Mouse (Mus musculus) erythroblast, embryonic 14.5 days (primary cell): ENCODE data around the gene Map7. TPM values are rescaled to one million over a fixed set of nuclear protein-coding genes. Genes with fewer than 3 reads are reported as not detected.

Source experiments
- H3K27me3 ChIP-seq: 2 replicates; pipeline ENCODE4 v1.6.1; 2012; ENCODE audit warnings: inconsistent platforms; ENCODE audit not compliant: control insufficient read depth
- H3K36me3 ChIP-seq: 2 replicates; pipeline ENCODE4 v1.6.1; 2012; ENCODE audit warnings: mild to moderate bottlenecking, inconsistent platforms; ENCODE audit not compliant: control insufficient read depth
- H3K4me1 ChIP-seq: 2 replicates; pipeline ENCODE4 v1.6.1; 2012; ENCODE audit warnings: inconsistent platforms; ENCODE audit not compliant: control insufficient read depth
- H3K4me3 ChIP-seq: replicated peaks from 2 replicates; pipeline ENCODE3; 2012; ENCODE audit warnings: moderate library complexity, mild to moderate bottlenecking, inconsistent platforms
- H3K9me3 ChIP-seq: 2 replicates; pipeline ENCODE4 v1.6.1; 2012; ENCODE audit warnings: low read length, inconsistent platforms, mixed read lengths; ENCODE audit not compliant: control insufficient read depth
- GATA1 ChIP-seq: IDR thresholded peaks from 2 replicates; pipeline ENCODE4 v1.6.1; 2012; ENCODE audit warnings: low read length, inconsistent platforms, mixed read lengths
- TAL1 ChIP-seq: IDR thresholded peaks from 3 replicates; pipeline ENCODE4 v1.6.1; 2012; ENCODE audit warnings: low read length, inconsistent platforms, mixed read lengths
- polyA plus RNA-seq: library from polyadenylated mRNA; stranded (reverse); fragments of >175 nt; gene quantifications from 2 replicates; pipeline ENCODE4 v1.2.3, GENCODE M21; 2012

Gene Map7
- polyA plus RNA-seq, 1 experiment = 0.11 TPM

DNA sequence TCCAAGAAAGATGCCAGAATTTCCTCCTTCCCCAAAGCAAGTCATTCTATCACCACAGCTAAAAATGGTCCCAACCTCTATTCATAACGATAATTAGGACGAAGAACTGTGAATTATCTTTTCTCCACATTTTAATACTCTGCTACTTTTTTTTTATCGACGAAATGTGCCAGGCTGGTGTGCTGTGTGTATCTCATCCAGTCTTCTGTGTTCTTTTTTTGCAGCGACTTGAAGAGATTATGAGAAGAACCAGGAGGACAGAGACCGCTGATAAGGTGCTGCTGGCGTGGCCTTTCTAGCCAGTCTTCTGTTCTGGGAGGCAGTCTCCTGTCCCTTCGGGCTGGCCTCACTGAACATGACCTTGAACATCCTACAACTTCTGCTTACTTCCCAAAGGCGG lies 125.8 kb downstream of the Map7 start:
- peaks cover 29% of the 10 kb centered on the region for H3K4me1 ChIP-seq
- TF ChIP-seq TAL1 = no peak
- no peak for TF ChIP-seq GATA1
- H3K4me3 ChIP-seq = no peak overlapping the region
- H3K36me3 ChIP-seq = peaks cover 11% of the 10 kb centered on the region
- peaks cover 4% of the 10 kb centered on the region; the same call in 1 of the 2 replicates for H3K9me3 ChIP-seq
- no peaks in the 10 kb centered on the region for H3K27me3 ChIP-seq

DNA sequence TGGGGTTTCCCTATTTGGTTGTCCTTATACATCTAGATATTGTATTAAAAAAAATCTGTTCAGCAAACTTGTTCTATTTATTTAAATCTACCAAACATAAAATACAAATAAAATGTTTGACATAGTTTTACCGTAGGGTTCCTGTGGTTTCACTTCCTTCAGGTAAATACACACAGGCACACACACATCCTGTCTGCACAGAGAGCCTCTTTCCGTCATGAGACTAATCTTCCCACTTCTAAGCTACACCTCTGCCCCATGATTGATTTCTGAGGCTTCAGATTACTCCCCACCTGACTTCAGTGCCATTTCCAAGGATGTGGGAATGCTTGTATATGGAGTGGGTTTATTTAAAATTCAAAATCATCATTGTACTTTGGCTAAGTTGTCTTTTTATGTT lies 133.2 kb downstream of the Map7 start:
- Histone ChIP-seq H3K9me3 (no peaks in the 10 kb centered on the region), H3K4me3 (no peak overlapping the region), H3K27me3 (no peaks in the 10 kb centered on the region), H3K36me3 (no peaks in the 10 kb centered on the region; the same call in 1 of the 2 replicates), H3K4me1 (no peaks in the 10 kb centered on the region)
- TF ChIP-seq GATA1 (no peak), TAL1 (no peak)

DNA sequence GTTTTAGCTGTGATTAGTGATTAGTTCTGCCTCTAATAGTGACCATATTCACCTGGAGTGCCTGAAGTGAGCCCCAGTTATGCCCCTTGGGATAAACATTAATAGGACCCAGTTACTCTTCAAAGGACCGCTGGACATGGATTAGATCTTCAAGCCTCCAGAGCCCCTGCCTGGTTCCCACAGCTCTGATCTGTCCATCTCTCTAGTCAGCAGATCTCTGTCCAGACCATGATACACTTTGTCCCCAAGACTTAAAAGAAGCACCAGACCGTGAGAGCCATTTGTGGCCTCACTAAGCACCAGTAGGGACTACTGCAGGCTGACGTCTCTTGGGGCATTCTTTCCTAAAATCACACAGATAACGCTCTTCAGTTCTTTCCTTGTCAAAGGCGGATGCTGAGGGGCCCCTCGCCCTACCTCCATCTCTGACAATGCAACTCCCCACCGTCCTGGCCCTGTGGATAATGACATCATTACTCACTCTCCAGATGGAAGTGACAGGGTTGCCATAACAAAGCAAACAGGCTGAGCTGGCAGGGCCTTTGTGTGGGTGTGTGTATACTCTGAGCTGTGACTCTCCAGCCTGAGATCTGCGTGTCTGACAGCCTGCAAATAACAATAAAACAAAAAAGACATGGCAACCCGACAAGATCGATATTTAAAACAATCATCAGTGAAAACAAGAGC lies 137.2 kb downstream of the Map7 start:
- no peaks in the 10 kb centered on the region for H3K27me3 ChIP-seq
- TF ChIP-seq TAL1 (no peak), GATA1 (no peak)
- H3K4me3 ChIP-seq = no peak overlapping the region
- no peaks in the 10 kb centered on the region for H3K9me3 ChIP-seq
- H3K4me1 ChIP-seq = peaks cover under 1% of the 10 kb centered on the region
- no peaks in the 10 kb centered on the region for H3K36me3 ChIP-seq

DNA sequence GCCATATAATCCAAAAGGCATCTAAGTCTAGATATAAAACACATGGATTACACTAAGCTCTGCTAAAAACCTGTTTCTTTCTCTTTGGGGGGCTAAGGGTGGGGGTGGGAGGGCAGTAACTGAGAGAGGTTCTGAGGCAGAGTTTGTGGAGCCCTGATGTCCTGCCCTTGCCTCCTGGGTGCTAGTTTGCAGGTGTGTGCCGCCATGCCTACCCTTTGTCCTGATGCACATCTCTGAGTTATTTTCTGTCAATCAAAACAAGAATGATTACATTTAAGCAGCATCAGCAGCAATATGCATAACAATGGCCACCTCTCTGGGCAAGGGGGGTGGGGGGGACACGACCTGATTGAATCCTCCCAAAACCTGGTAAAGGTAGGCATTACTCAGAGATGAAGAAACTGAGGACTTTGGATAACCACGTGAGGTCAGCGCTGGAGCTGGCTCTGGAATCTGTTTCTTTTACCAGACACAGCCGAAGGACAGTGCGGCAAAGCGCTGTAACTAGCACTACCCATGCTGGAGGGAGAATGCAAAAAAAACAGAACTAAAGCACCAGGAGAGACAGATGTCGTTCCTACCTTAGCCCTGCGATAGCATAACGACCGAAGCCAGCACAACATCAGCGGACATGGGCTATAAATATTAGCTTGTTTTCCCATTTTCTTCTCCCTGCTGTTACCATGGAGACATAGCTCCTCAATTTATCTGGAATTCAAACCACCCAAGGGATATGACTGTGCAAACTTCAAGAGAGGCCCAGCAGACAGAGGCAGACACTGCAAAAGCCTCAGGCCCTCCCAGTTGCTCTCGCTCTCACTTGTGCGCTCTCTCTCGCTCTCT lies 137.9 kb downstream of the Map7 start:
- H3K36me3 ChIP-seq = no peaks in the 10 kb centered on the region
- TF ChIP-seq GATA1 (no peak), TAL1 (no peak)
- peaks cover 5% of the 10 kb centered on the region for H3K4me1 ChIP-seq
- H3K9me3 ChIP-seq = no peaks in the 10 kb centered on the region
- no peaks in the 10 kb centered on the region for H3K27me3 ChIP-seq
- no peak overlapping the region for H3K4me3 ChIP-seq

DNA sequence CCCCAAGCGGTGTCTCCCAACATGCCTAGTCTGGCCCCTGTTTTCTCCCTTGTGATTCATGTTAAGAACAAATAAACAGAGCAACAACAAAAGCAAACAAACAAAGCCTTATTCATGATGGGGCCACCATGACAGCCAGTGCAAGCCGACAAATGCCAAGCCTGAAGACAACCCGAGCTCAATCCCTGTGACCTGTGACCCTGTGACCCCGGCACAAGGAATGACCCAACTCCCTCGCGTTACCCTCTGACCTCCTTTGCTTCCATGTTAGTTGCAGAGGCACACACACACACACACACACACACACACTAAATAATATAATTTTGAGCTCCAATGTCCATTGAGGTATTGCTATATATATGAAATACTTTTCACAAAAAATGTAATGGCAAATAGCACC lies 139.1 kb downstream of the Map7 start:
- Histone ChIP-seq H3K27me3 (no peaks in the 10 kb centered on the region), H3K4me1 (peaks cover 5% of the 10 kb centered on the region), H3K36me3 (no peaks in the 10 kb centered on the region), H3K9me3 (no peaks in the 10 kb centered on the region), H3K4me3 (no peak overlapping the region)
- TF ChIP-seq GATA1 = no peak
- TF ChIP-seq TAL1 = no peak

DNA sequence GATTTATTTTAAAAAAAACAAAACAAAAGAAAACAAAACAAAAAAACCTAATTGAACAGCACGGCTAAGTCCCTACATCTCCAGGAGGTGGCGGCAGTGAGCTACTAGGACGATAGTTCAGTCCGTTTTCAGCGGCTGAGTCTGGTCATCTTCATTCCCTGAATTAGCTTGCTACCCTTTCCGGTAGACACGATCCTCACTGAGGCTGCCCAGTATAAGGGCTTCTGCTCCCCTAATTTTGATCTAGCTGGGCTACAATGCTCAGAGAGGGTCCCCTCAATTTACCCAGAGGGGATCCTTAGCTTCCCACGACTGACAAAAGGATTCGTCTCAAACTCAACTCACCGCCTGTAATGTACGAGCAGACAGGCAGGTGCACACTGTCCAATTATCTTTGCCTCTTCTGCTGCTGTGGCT lies 142.2 kb downstream of the Map7 start:
- Histone ChIP-seq H3K4me3 (peak overlapping the region; percentile 38), H3K27me3 (no peaks in the 10 kb centered on the region), H3K9me3 (no peaks in the 10 kb centered on the region), H3K4me1 (peaks cover 5% of the 10 kb centered on the region), H3K36me3 (no peaks in the 10 kb centered on the region)
- TF ChIP-seq GATA1 = no peak
- no peak for TF ChIP-seq TAL1

DNA sequence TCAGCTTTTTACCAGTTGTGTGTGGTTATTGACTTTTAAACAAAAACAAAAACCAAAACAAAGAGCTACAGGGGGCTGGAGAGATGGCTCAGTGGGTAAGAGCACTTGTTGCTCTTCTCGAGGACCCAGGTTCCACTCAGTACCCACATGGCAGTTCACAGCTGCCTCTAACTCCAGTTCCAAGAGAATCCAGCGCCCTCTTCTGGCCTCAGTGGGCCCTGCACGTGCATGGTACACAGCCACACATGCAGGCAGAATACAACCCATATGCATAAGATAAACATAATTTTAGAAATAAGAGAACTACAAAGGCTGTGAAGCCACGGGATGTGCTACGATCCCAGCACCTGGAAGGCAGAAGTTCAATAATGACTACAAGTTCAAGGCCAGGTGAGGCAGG lies 147.7 kb downstream of the Map7 start:
- Histone ChIP-seq H3K9me3 (no peaks in the 10 kb centered on the region), H3K27me3 (no peaks in the 10 kb centered on the region), H3K4me1 (no peaks in the 10 kb centered on the region), H3K36me3 (no peaks in the 10 kb centered on the region), H3K4me3 (no peak overlapping the region)
- TF ChIP-seq TAL1 (no peak), GATA1 (no peak)

DNA sequence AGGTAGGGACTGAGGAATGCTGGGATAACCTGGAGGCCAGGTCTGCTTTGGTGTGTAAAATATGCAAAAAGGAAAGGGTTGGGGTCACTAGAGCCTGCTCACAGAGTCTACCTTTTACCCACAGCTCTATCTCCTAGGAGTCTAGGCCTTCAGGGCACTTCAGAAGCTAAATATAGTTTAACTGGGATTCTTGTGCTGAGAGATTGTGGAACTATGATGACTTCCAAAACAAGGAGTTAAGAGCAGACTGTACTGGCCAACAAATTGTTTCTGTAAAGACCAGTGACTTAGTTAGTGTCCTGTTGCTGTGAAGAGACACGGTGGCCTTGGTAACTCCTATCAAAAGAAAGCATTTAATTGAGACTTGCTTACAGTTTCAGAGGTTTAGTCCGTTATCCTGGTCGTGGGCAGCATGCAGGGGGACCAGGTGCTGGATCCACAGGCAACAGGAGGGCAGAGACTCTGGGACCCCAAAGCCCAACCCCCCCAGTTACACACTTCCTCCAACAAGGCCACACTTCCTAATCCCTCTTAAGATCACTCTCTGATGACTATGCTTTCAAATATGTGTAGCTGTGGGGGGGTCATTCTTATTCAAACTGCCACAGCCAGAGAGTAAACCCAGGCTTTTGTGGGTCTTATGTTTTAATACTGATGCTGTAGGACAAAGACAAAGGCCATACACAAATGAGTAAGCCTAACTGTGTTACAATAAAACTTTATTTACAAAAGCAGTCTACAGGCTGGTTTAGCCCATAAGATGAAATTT lies 150.1 kb downstream of the Map7 start:
- no peak for TF ChIP-seq TAL1
- no peak for TF ChIP-seq GATA1
- no peaks in the 10 kb centered on the region for H3K36me3 ChIP-seq
- H3K27me3 ChIP-seq = no peaks in the 10 kb centered on the region; the same call in 1 of the 2 replicates
- no peaks in the 10 kb centered on the region for H3K9me3 ChIP-seq
- no peak overlapping the region for H3K4me3 ChIP-seq
- H3K4me1 ChIP-seq = no peaks in the 10 kb centered on the region

DNA sequence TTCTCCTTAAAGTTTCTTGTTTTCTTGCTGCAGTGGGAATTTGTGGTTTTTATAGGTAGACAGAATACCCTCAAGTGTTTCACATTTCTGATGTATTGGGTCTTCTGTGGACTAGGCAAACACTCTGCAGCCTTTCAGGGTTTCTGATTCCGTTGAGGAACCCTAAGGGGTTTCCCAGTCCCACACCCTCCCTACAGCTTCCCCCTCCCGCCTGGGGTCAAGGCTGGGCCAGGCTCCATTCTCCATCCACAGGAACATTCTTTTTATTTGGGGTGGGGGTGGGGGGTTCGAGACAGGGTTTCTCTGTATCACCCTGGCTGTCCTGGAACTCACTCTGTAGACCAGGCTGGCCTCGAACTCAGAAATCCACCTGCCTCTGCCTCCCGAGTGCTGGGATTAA lies 150.8 kb downstream of the Map7 start:
- no peaks in the 10 kb centered on the region for H3K36me3 ChIP-seq
- TF ChIP-seq TAL1 (no peak), GATA1 (no peak)
- H3K27me3 ChIP-seq = no peaks in the 10 kb centered on the region; the same call in 1 of the 2 replicates
- H3K4me1 ChIP-seq = no peaks in the 10 kb centered on the region
- H3K4me3 ChIP-seq = no peak overlapping the region
- no peaks in the 10 kb centered on the region for H3K9me3 ChIP-seq
